Mouse (Mus musculus): ENCODE measurements around the gene Abhd8.

The Abhd8 gene

DNA sequence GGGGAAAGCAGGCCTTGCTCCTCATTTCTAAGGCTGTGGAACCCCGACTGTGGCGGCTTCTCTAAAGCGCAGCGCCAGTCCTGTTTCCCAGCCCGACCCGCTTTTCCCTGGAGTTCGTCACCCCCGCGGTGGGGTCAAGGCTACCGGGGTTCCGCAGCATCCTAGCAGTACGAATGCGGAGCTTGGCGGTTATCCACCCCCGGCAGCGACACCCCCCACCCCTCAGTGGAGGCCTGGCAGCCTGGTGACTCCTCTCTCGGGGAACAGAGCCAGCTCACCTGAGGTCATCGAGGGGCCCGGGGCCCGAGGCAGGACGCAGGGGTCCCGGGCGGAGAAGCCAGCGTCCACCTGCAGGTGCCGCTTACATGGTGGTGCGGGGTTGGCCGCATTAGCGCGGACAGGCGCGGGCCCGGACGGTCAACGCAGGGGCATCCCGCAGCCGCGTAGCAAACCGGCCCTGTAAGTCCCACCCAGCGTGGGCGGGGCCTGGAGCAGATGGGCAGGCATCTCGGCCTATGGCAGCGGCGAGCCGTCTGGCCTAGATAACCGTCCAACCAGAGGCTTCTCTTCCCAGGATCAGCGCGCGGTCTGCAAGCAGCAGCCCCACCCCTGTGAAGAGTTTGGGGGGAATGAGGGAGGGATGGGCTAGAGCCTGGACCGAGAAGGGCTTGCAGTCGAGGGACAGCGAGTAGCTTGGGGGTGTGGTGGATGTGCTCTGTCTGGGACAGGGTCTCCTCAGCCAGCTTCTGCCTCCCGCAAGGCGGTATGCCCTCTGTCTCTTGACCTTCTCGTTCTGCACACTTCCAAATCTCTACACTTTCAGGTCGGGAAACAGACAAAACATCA is at the start of gene Abhd8:
Gene Abhd8 (minus strand): TSS at position 468 of the 846 bp plus-strand sequence.
- peak; percentile 98 for DNase-seq (ENCODE audit: extremely low read depth, insufficient read length, low spot score)

- DNase-seq (ENCODE audit: extremely low read depth, insufficient read length, low spot score): no peak
Measured at GRCm38 (mm10) chr8:71511644-71512043, 48.2 kb upstream of the Abhd8 start, which contains the start of gene Plvap. Plvap (minus strand) TSS chr8:71511752.

DNA sequence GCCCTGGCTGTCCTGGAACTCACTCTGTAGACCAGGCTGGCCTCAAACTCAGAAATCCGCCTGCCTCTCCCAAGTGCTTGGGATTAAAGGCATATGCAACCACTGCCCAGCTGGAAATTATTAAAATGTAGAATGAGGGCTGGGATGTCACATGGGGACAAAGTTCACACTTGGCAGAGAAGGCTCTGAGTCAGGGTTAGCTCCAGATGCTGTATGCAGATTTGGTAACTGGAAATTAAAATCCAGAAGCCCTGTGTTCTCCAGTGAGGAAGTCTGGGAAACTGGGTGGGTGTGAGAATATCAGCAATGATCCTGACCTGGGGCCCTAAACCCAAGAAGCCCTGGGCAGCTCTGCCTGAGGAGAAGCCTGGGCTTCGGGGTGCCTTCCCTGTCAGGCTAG is 45.9 kb upstream of the Abhd8 start:
- peak; percentile 32 for DNase-seq (ENCODE audit: extremely low read depth, insufficient read length, low spot score)

DNA sequence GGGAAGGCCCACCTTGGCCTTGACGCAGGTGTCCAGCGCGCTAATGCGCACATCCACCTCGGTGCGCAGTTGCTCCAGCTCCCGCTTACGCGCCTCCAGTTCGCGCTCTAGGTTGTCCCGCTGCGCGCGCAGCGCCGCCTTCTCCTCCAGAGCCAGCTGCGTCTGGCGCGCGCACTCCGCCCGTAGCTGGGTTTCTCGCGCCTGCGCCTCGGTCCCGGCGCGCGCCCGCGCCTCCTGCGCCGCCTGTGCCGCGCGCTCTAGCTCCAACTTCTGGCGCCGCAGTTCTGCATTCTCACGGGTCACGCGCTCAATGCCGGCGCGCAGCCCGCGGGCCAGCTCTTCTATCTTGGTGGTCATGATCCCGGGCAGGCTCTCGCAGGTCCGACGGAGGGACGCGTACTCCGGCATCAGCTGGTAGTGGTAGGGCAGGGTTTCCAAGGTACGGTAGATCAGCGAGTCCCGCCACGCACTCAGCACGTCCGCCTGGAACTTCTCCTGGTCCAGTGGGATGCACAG is 44.2 kb upstream of the Abhd8 start:
- DNase-seq (ENCODE audit: extremely low read depth, insufficient read length, low spot score): no peak

DNA sequence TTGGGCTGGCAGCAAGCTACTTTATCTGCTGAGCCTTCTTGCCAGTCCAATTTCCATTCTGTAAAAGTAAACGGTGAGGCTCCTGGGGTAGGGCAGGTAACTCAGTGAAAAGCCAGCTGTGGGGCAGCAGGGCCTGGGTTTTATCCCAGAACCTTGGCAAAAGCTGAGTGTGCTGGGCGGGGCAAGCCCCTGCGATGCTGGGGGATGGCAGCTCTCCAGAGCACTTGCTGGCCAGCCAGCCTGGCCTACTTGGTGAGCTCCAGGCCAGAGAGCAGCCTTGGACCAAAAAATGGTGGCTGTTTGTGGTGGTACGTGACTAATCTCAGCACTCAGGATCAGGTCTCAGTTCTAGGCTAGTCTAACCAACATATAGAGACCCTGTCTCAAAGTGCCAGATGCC is 42.5 kb upstream of the Abhd8 start:
- DNase-seq (ENCODE audit: extremely low read depth, insufficient read length, low spot score): peak; percentile 80

DNA sequence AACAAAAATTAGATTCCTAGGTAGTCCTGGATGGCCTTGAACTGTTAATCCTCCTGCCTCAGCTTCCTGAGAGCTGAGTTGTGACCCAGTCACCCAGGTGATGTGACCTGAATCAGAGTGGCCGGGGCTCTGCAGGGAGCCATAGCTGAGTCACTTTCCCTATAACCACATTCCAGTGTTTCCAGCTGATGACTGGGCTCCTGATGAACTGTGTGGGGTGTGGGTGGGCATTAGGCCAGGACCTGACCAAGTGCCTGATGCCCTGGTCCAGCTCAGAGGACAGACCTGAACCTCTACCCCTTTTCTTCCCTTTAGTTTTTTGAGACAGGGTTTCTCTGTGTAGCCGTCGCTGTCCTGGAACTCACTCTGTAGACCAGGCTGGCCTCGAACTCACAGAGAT is 41.9 kb upstream of the Abhd8 start:
- peak; percentile 71 for DNase-seq (ENCODE audit: extremely low read depth, insufficient read length, low spot score)

GRCm38 (mm10) chr8:71504349-71504748 is 40.9 kb upstream of the Abhd8 start:
- DNase-seq (ENCODE audit: extremely low read depth, insufficient read length, low spot score): no peak

- DNase-seq (ENCODE audit: extremely low read depth, insufficient read length, low spot score): no peak
Measured at GRCm38 (mm10) chr8:71498816-71499690, 35.6 kb upstream of the Abhd8 start.

- DNase-seq (ENCODE audit: extremely low read depth, insufficient read length, low spot score): peak; percentile 41
Measured at GRCm38 (mm10) chr8:71497881-71498501, 34.5 kb upstream of the Abhd8 start.

DNA sequence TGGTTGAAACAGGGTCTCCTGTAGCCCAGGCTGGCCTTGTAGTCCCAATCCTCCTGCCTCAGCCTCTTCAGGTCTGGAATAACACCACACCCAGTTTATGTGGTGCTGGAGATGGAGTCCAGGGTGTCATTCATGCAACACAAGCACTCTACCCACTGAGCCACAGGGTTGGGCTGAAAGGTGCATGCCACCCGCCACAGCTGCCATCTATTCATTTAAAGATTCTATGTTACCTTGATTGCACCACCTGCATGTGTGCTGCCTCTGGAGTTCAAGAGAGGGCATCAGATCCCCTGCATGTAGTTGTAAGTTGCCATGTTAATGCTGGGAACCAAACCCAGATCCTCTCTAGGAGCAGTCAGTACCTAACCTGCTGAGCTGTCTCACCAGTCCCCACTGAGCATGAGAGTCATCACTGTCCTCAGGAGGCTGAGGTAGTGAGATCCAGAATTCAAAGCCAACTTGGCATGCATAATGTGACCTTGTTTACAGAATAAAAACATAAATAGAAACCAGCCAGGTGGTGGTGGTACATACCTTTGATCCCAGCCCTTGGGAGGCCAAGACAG is 33.7 kb upstream of the Abhd8 start:
- DNase-seq (ENCODE audit: extremely low read depth, insufficient read length, low spot score): no peak

DNA sequence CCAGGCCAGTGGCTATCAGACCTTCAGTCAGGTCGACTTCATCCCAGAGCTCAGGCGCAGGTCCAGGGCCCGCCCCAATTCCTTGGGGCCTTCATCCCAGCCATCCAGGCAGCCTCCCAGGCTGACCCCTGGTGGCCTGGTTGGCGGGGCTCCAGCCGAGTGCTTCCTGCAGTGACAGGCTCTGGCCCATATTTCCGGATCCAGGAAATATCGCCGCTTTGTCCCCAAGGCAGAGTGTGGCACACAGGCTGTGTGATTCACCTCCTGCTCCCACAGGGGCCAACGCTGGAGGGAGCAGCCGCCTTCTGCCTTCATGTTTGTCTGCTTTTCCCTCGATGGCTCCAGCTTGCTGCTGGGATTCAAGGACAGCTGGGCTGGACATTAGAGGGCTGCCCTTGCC is 33.0 kb upstream of the Abhd8 start:
- DNase-seq (ENCODE audit: extremely low read depth, insufficient read length, low spot score): peak; percentile 94

DNA sequence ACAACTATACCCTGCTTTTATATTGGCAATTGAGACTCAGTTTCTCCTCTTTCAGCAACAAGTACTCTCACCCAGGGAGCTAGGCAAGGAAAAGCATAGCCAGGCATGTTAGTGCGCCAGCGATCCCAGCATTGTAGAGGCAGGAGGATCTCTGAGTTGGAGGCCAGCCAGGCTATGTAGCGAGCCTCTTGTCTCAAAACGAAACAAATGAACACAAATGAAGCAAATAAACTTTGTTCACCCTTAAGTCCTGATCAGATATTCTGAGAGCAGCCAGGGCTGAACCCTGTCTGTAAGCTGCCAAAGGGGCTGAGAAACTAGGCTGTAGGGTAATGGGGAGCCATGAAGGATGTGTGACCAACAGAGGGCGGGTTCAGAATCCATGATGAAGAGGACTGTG is 32.4 kb upstream of the Abhd8 start:
- DNase-seq (ENCODE audit: extremely low read depth, insufficient read length, low spot score): no peak

DNA sequence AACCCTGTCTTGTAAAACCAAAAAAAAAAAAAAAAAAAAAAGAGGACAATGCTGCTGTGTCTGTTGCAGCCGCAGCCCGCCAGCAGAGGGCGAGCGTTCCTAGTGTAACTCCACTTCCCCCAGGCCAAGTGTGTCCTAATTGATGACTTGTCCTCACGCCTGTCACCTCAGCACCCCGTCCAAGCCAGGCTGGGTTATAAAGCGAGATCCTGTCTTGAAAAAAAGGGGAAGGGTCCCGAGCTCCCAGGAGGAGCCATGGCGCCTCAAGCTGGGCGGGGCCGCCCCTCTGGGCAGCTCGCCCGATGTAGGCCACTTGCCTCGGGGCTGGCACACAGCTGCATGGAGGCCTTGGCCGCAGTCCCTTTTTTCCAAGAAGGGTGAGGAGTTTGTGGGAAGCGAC is 31.6 kb upstream of the Abhd8 start:
- peak; percentile 95 for DNase-seq (ENCODE audit: extremely low read depth, insufficient read length, low spot score)

GRCm38 (mm10) chr8:71488454-71488853 is 25.0 kb upstream of the Abhd8 start:
- DNase-seq (ENCODE audit: extremely low read depth, insufficient read length, low spot score): peak; percentile 78

- peak; percentile 83 for DNase-seq (ENCODE audit: extremely low read depth, insufficient read length, low spot score)
Measured at GRCm38 (mm10) chr8:71487691-71488445, 24.4 kb upstream of the Abhd8 start, which contains the start of gene Gtpbp3. Gtpbp3 (plus strand) TSS chr8:71488103.

DNA sequence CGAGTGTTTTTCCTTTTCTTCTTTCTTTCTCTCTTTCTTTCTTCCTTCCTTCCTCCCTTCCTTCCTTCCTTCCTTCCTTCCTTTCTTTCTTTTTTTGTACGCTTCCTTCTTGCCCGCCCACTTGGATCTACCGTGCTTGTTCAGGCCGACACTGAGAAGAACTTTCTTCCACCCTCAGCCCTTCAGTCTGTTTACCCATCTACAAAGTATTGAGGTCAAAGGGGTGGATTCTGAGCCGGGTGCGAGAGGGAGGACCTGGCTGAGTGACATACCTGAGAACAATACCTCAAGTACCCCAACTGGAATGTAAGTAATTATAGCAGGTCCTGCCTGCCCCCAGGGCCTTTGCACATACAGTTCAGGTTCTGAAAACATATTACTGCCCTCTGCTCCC is 22.7 kb upstream of the Abhd8 start:
- peak; percentile 45 for DNase-seq (ENCODE audit: extremely low read depth, insufficient read length, low spot score)

GRCm38 (mm10) chr8:71485142-71486135 is 22.0 kb upstream of the Abhd8 start, which contains the start of gene Ano8:
Ano8 (minus strand) TSS chr8:71485963.
- DNase-seq (ENCODE audit: extremely low read depth, insufficient read length, low spot score): peak; percentile 88

DNA sequence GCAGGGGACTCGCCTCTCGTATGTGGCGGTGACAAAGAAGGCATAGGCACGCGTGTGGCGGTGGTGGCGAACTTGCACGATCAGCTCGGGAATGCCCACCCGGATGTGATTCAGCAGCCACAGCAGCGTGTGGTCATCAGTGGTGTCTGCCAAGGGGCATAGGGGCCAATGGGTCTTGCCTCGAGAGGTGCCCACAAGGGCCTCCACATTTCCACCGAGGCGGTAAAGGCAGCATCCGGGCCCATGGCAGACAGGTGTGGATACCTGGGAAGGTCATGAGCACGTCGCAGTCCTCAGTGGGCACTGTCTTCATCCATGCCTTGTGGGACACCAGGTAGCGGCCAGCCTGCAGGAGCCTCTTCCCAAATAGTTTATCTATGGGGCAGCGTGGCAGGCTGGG is 21.3 kb upstream of the Abhd8 start:
- peak; percentile 73 for DNase-seq (ENCODE audit: extremely low read depth, insufficient read length, low spot score)
